Mouse (Mus musculus) liver, embryonic 13.5 days (tissue): Measurements from ENCODE around the gene Rps19bp1. TPM values are rescaled to one million over a fixed set of nuclear protein-coding genes. Genes with fewer than 3 reads are reported as not detected.
A peak's percentile ranks its signal among the peaks of the same experiment; 100 is the strongest.

Source experiments
- ATAC-seq: fragments of 200-750 bp; cut with Nextera tagmentation; 2 replicates; pipeline ENCODE4 v1.8.0; 2017; ENCODE audit warnings: low read depth, mild to moderate bottlenecking, moderate number of reproducible peaks, moderate library complexity
- DNase-seq: peaks from one replicate; pipeline ENCODE4 v3.0.0; 2022
- H3K27ac ChIP-seq: fragments of 300-500 bp; sonication (generic); 2 replicates; pipeline ENCODE4 v1.5.1; 2015; ENCODE audit warnings: moderate library complexity, mild to moderate bottlenecking, inconsistent platforms
- H3K27me3 ChIP-seq: fragments of 300-500 bp; sonication (generic); 2 replicates; pipeline ENCODE4 v1.6.1; 2015; ENCODE audit warnings: mild to moderate bottlenecking, inconsistent platforms
- H3K36me3 ChIP-seq: fragments of 300-500 bp; sonication (generic); 2 replicates; pipeline ENCODE4 v1.6.1; 2015; ENCODE audit warnings: mild to moderate bottlenecking, inconsistent platforms
- H3K4me1 ChIP-seq: fragments of 300-500 bp; sonication (generic); replicated peaks from 2 replicates; pipeline ENCODE4 v1.6.1; 2015; ENCODE audit warnings: inconsistent platforms
- H3K4me2 ChIP-seq: fragments of 300-500 bp; sonication (generic); 2 replicates; pipeline ENCODE4 v1.6.1; 2015; ENCODE audit warnings: inconsistent platforms, mild to moderate bottlenecking, moderate library complexity
- H3K4me3 ChIP-seq: fragments of 300-500 bp; sonication (generic); replicated peaks from 2 replicates; pipeline ENCODE4 v1.5.1; 2015; ENCODE audit warnings: mild to moderate bottlenecking, inconsistent platforms
- H3K9ac ChIP-seq: fragments of 300-500 bp; sonication (generic); 2 replicates; pipeline ENCODE4 v1.6.1; 2015; ENCODE audit warnings: mild to moderate bottlenecking, inconsistent platforms
- H3K9me3 ChIP-seq: fragments of 300-500 bp; sonication (generic); replicated peaks from 2 replicates; pipeline ENCODE4 v1.6.1; 2016; ENCODE audit warnings: inconsistent platforms
- WGBS: fragments of 180-500 bp; shearing (Covaris S2); methylation state at CpG from one replicate; pipeline ENCODE4 v1.1.7; 2015; ENCODE audit not compliant: insufficient replicate concordance; 5-methylcytosine and 5-hydroxymethylcytosine counted together
- polyA plus RNA-seq: library from polyadenylated mRNA; unstranded; fragments of >200 nt; fragmentation: Nextera tagmentation; extraction: Ambion mirVana; gene quantifications from 2 replicates; pipeline ENCODE4 v1.2.1, GENCODE M21; 2015

Rps19bp1 gene
- polyA plus RNA-seq, 1 experiment from 2014 or later, result 39.6 TPM

GRCm38 (mm10) chr15:80277625-80278024, 13.5 kb upstream of the Rps19bp1 start:
- ATAC-seq (no peak), DNase-seq (no peak)
- no peak overlapping the region for H3K9ac ChIP-seq
- H3K4me2 ChIP-seq, result no peak overlapping the region
- no peak overlapping the region for H3K4me3 ChIP-seq
- H3K9me3 ChIP-seq, result no peaks in the 10 kb centered on the region
- no peaks in the 10 kb centered on the region for H3K4me1 ChIP-seq
- H3K36me3 ChIP-seq, result no peaks in the 10 kb centered on the region
- peaks cover 28% of the 10 kb centered on the region for H3K27me3 ChIP-seq
- no peak overlapping the region for H3K27ac ChIP-seq
- whole genome bisulfite sequencing, result under 1% methylated on average over 6 of the region's 6 CpGs

GRCm38 (mm10) chr15:80277107-80277506, 13.0 kb upstream of the Rps19bp1 start:
- H3K9me3 ChIP-seq, result no peaks in the 10 kb centered on the region
- H3K27me3 ChIP-seq, result peaks cover 24% of the 10 kb centered on the region
- 30% methylated on average over 9 of the region's 9 CpGs for WGBS

GRCm38 (mm10) chr15:80271858-80272396, 7.8 kb upstream of the Rps19bp1 start:
- H3K36me3 ChIP-seq, result no peaks in the 10 kb centered on the region
- no peak overlapping the region for H3K27ac ChIP-seq
- 0 out of 2 replicates have a peak, but pooled peaks cover 4% of the 10 kb centered on the region for H3K9me3 ChIP-seq
- DNase-seq (no peak), ATAC-seq (no peak)
- no peak overlapping the region for H3K4me2 ChIP-seq
- WGBS, result 51% methylated on average over 3 of the region's 3 CpGs
- no peak overlapping the region for H3K9ac ChIP-seq
- H3K4me3 ChIP-seq, result no peak overlapping the region
- no peaks in the 10 kb centered on the region for H3K4me1 ChIP-seq
- 0 out of 2 replicates have a peak, but pooled peaks cover 4% of the 10 kb centered on the region for H3K27me3 ChIP-seq

More at GRCm38 (mm10) chr15:80277107-80277506, 13.0 kb upstream of the Rps19bp1 start:
- no peaks in the 10 kb centered on the region for H3K36me3 ChIP-seq
- DNase-seq (no peak), ATAC-seq (no peak)
- no peak overlapping the region for H3K4me2 ChIP-seq
- H3K4me1 ChIP-seq, result no peaks in the 10 kb centered on the region
- H3K9ac ChIP-seq, result no peak overlapping the region
- no peak overlapping the region for H3K27ac ChIP-seq
- H3K4me3 ChIP-seq, result no peak overlapping the region

GRCm38 (mm10) chr15:80266281-80266680, 2.2 kb upstream of the Rps19bp1 start:
- Histone ChIP-seq H3K27ac (no peak overlapping the region), H3K4me2 (no peak overlapping the region), H3K27me3 (no peaks in the 10 kb centered on the region), H3K4me1 (peaks cover 26% of the 10 kb centered on the region), H3K36me3 (peaks cover 7% of the 10 kb centered on the region), H3K4me3 (no peak overlapping the region), H3K9ac (no peak overlapping the region), H3K9me3 (0 out of 2 replicates have a peak, but pooled peaks cover 4% of the 10 kb centered on the region)
- peak; percentile 52 for DNase-seq
- no peak for ATAC-seq
- 0% methylated on average over 2 of the region's 2 CpGs for WGBS

GRCm38 (mm10) chr15:80261100-80261499, 3.0 kb downstream of the Rps19bp1 start:
- no peak overlapping the region for H3K4me3 ChIP-seq
- peaks cover 56% of the 10 kb centered on the region for H3K36me3 ChIP-seq
- H3K9ac ChIP-seq, result no peak overlapping the region
- H3K9me3 ChIP-seq, result no peaks in the 10 kb centered on the region
- ATAC-seq (no peak), DNase-seq (no peak)
- no peak overlapping the region for H3K4me2 ChIP-seq
- 75% methylated on average over 7 of the region's 7 CpGs for WGBS
- 0 out of 2 replicates have a peak overlapping the region, but pooled peaks have one; percentile 16 for H3K27ac ChIP-seq
- no peaks in the 10 kb centered on the region for H3K27me3 ChIP-seq
- peaks cover 74% of the 10 kb centered on the region for H3K4me1 ChIP-seq

GRCm38 (mm10) chr15:80260677-80261076, 3.4 kb downstream of the Rps19bp1 start:
- Histone ChIP-seq H3K27me3 (no peaks in the 10 kb centered on the region), H3K9me3 (no peaks in the 10 kb centered on the region), H3K4me3 (no peak overlapping the region), H3K9ac (no peak overlapping the region), H3K4me2 (no peak overlapping the region), H3K36me3 (peaks cover 59% of the 10 kb centered on the region), H3K27ac (peak overlapping the region; percentile 99; the same call in 1 of the 2 replicates), H3K4me1 (peaks cover 74% of the 10 kb centered on the region)
- DNase-seq, result peak; percentile 75
- ATAC-seq, result no peak
- WGBS, result 14% methylated on average over 3 of the region's 3 CpGs

- Histone ChIP-seq H3K9me3 (no peaks in the 10 kb centered on the region), H3K4me1 (peaks cover 73% of the 10 kb centered on the region), H3K27ac (peak overlapping the region; percentile 99), H3K4me2 (peak overlapping the region; percentile 94), H3K27me3 (no peaks in the 10 kb centered on the region), H3K9ac (peak overlapping the region; percentile 99), H3K36me3 (peaks cover 59% of the 10 kb centered on the region), H3K4me3 (no peak overlapping the region)
- no peak for DNase-seq
- WGBS, result 81% methylated on average over 8 of the region's 8 CpGs
- no peak for ATAC-seq
These were observed 4.6 kb downstream of the Rps19bp1 start for GRCm38 (mm10) chr15:80259406-80260045.

GRCm38 (mm10) chr15:80258240-80259170, 5.6 kb downstream of the Rps19bp1 start:
- Histone ChIP-seq H3K9ac (peak overlapping the region; percentile 99), H3K27ac (peak overlapping the region; percentile 99), H3K27me3 (no peaks in the 10 kb centered on the region), H3K36me3 (peaks cover 59% of the 10 kb centered on the region), H3K4me1 (peaks cover 78% of the 10 kb centered on the region), H3K4me2 (peak overlapping the region; percentile 94), H3K4me3 (peak overlapping the region; percentile 79), H3K9me3 (no peaks in the 10 kb centered on the region)
- DNase-seq (peak; percentile 80), ATAC-seq (peak; percentile 79)
- WGBS, result 40% methylated on average over 11 of the region's 11 CpGs

GRCm38 (mm10) chr15:80257602-80258239, 6.4 kb downstream of the Rps19bp1 start:
- ATAC-seq (no peak), DNase-seq (no peak)
- Histone ChIP-seq H3K4me2 (peak overlapping the region; percentile 94), H3K27me3 (no peaks in the 10 kb centered on the region), H3K9ac (peak overlapping the region; percentile 99), H3K27ac (peak overlapping the region; percentile 99), H3K4me3 (peak overlapping the region; percentile 79), H3K4me1 (peaks cover 78% of the 10 kb centered on the region), H3K36me3 (peaks cover 67% of the 10 kb centered on the region), H3K9me3 (no peaks in the 10 kb centered on the region)
- 25% methylated on average over 4 of the region's 4 CpGs for WGBS

GRCm38 (mm10) chr15:80256656-80257601, 7.2 kb downstream of the Rps19bp1 start:
- WGBS, result 48% methylated on average over 12 of the region's 12 CpGs
- H3K4me1 ChIP-seq, result peaks cover 77% of the 10 kb centered on the region
- peak overlapping the region; percentile 99 for H3K27ac ChIP-seq
- H3K27me3 ChIP-seq, result no peaks in the 10 kb centered on the region
- peak overlapping the region; percentile 94 for H3K4me2 ChIP-seq
- H3K4me3 ChIP-seq, result peak overlapping the region; percentile 79
- H3K9ac ChIP-seq, result peak overlapping the region; percentile 99
- no peaks in the 10 kb centered on the region for H3K9me3 ChIP-seq
- DNase-seq (no peak), ATAC-seq (no peak)
- peaks cover 71% of the 10 kb centered on the region for H3K36me3 ChIP-seq
